Comparison of ENCODE assay signal across 8 mouse cellular contexts in genomic region chr5:23844531-23844841, GRCm38 (mm10). TPM values are rescaled to one million over a fixed set of nuclear protein-coding genes. Genes with fewer than 3 reads are reported as not detected.
DNase-seq lines count a peak whose midpoint lies in the region; ATAC-seq and TF ChIP-seq lines count a peak whose summit lies in the region.

No protein-coding gene starts in this region.

- peak overlapping the region; percentile 70 for H3K4me2 ChIP-seq in forebrain, embryonic 13.5 days
- H3K4me2 ChIP-seq in intestine, embryonic 15.5 days (replicated peaks) = peak overlapping the region; percentile 63

- peak overlapping the region; percentile 74 for H3K4me3 ChIP-seq in forebrain, embryonic 13.5 days
- peak overlapping the region; percentile 76 for H3K4me3 ChIP-seq in intestine, embryonic 15.5 days (replicated peaks)
- H3K4me3 ChIP-seq in lung, adult 2 months (replicated peaks; ENCODE audit: extremely low read depth, low read depth, low read length) = peak overlapping the region; percentile 96

- H3K9ac ChIP-seq in forebrain, embryonic 13.5 days = peak overlapping the region; percentile 68
- H3K9ac ChIP-seq in intestine, embryonic 15.5 days = peak overlapping the region; percentile 59

- ATAC-seq in forebrain, embryonic 13.5 days = peak; percentile 34
- peak; percentile 42 for ATAC-seq in intestine, embryonic 15.5 days

- peak; percentile 27 for DNase-seq in kidney, adult 11 months
- DNase-seq in kidney, adult 18-20 months = no peak
- DNase-seq in adipocyte (ENCODE audit: low spot score) = peak; percentile 82
- no peak for DNase-seq in lung, adult 2 months
- DNase-seq in right cerebral cortex, postnatal 4 days = peak; percentile 65
- no peak for DNase-seq in frontal cortex, postnatal 36 days (ENCODE audit: low spot score in 2 of 2)

- 32% methylated on average over 7 of the region's 7 CpGs for WGBS in forebrain, embryonic 13.5 days
- WGBS in intestine, embryonic 15.5 days = 29% methylated on average over 7 of the region's 7 CpGs
- 7% methylated on average over 7 of the region's 7 CpGs for WGBS in lung, adult 2 months

- peak overlapping the region; percentile 88 for H3K27ac ChIP-seq in forebrain, embryonic 13.5 days
- H3K27ac ChIP-seq in intestine, embryonic 15.5 days = peak overlapping the region; percentile 83

- H3K36me3 ChIP-seq in forebrain, embryonic 13.5 days (ENCODE audit: poor library complexity, severe bottlenecking) = peaks cover 3% of the 10 kb centered on the region; the same call in 1 of the 2 replicates
- H3K36me3 ChIP-seq in intestine, embryonic 15.5 days = no peaks in the 10 kb centered on the region

- no peaks in the 10 kb centered on the region for H3K27me3 ChIP-seq in forebrain, embryonic 13.5 days
- H3K27me3 ChIP-seq in intestine, embryonic 15.5 days (replicated peaks) = no peaks in the 10 kb centered on the region

- no peaks in the 10 kb centered on the region for H3K9me3 ChIP-seq in forebrain, embryonic 13.5 days (replicated peaks)
- H3K9me3 ChIP-seq in intestine, embryonic 15.5 days = no peaks in the 10 kb centered on the region

- peaks cover 20% of the 10 kb centered on the region for H3K4me1 ChIP-seq in forebrain, embryonic 13.5 days
- H3K4me1 ChIP-seq in intestine, embryonic 15.5 days (replicated peaks) = peaks cover 7% of the 10 kb centered on the region; the same call in 1 of the 2 replicates
- peaks cover 2% of the 10 kb centered on the region; the same call in 1 of the 2 replicates for H3K4me1 ChIP-seq in lung, adult 2 months (ENCODE audit: control insufficient read depth, insufficient read depth, low read length)

- TF ChIP-seq CTCF in lung, adult 2 months (IDR thresholded peaks at IDR 0.05; ENCODE audit: insufficient read depth, low read length) = no peak

- no peak for TF ChIP-seq POLR2A in lung, adult 2 months (IDR thresholded peaks at IDR 0.05; ENCODE audit: borderline replicate concordance, extremely low read depth, low read depth, low read length)

RNA-seq across cellular contexts. Expression of gene Tomm7, which starts 0.5 kb away (rescaled TPM):
- 130 and 142 TPM in 2 replicates for polyA plus RNA-seq in forebrain, embryonic 13.5 days (2015; fragmentation: Nextera tagmentation; extraction: Ambion mirVana)
- 132 and 141 TPM in 2 replicates for polyA plus RNA-seq in intestine, embryonic 15.5 days (2015; fragmentation: Nextera tagmentation; extraction: Ambion mirVana)
- 24.4 and 29.4 TPM in 2 replicates for polyA plus RNA-seq in lung, adult 2 months (2012; rRNA removed)

RNA-seq across cellular contexts. Expression of gene Rint1, which starts 57.0 kb away (rescaled TPM):
- polyA plus RNA-seq in forebrain, embryonic 13.5 days (2015; fragmentation: Nextera tagmentation; extraction: Ambion mirVana) = 29.8 and 34.8 TPM in 2 replicates
- polyA plus RNA-seq in intestine, embryonic 15.5 days (2015; fragmentation: Nextera tagmentation; extraction: Ambion mirVana) = 31.8 and 34.9 TPM in 2 replicates
- 7.7 and 10.4 TPM in 2 replicates for polyA plus RNA-seq in lung, adult 2 months (2012; rRNA removed)

Comparison
In these comparisons a context has a peak if more than half of its experiments do, and no peak if none do; other contexts are left out.
1. DNase-seq: peak in kidney, adult 11 months (single experiment), adipocyte (single experiment) and right cerebral cortex, postnatal 4 days (single experiment); none in kidney, adult 18-20 months (single experiment), lung, adult 2 months (single experiment) and frontal cortex, postnatal 36 days (0 of 2).
2. Peak in every context shown above with its lines, with median percentiles within 50 percentile points of each other: H3K4me3 ChIP-seq.